Mouse (Mus musculus) spleen, adult 2 months (tissue): ENCODE data around the gene Mast1.

ENCODE experiments used
- CTCF ChIP-seq: fragments of 200-500 bp; IDR thresholded peaks from 2 replicates; pipeline ENCODE4 v1.5.1; 2011; ENCODE audit warnings: mild to moderate bottlenecking, inconsistent platforms; ENCODE audit not compliant: insufficient read depth, insufficient read length, insufficient replicate concordance; ENCODE audit errors: extremely low read depth
- POLR2A ChIP-seq: fragments of 200-500 bp; IDR thresholded peaks from 2 replicates; pipeline ENCODE4 v1.6.1; 2011; ENCODE audit warnings: low read depth, low read length, inconsistent platforms

GRCm38 (mm10) chr8:84888280-84888679 lies 48.9 kb downstream of the Mast1 start:
- no peak for TF ChIP-seq POLR2A
- TF ChIP-seq CTCF: no peak
